Mouse (Mus musculus): ENCODE results near the gene Tespa1.
"Not testable (repeated sequence)": the region's sequence is repeated elsewhere in the genome, so short reads cannot be mapped to it uniquely, and the experiment has no call there.

Gene Tespa1

GRCm38 (mm10) chr10:130344056-130344455, 21.4 kb downstream of the Tespa1 start:
- no peak for DNase-seq (ENCODE audit: extremely low spot score, low read depth, low spot score)

- DNase-seq (ENCODE audit: extremely low spot score, low read depth, low spot score): peak; percentile 14
Observed at GRCm38 (mm10) chr10:130363438-130364164, 40.9 kb downstream of the Tespa1 start.

- DNase-seq (ENCODE audit: extremely low spot score, low read depth, low spot score): no peak
Observed at GRCm38 (mm10) chr10:130364766-130365165, 42.1 kb downstream of the Tespa1 start.

GRCm38 (mm10) chr10:130368384-130368783, 45.7 kb downstream of the Tespa1 start:
- DNase-seq (ENCODE audit: extremely low spot score, low read depth, low spot score): no peak

- no peak for DNase-seq (ENCODE audit: extremely low spot score, low read depth, low spot score)
Observed at GRCm38 (mm10) chr10:130370005-130370682, 47.5 kb downstream of the Tespa1 start.

- no peak for DNase-seq (ENCODE audit: extremely low spot score, low read depth, low spot score)
Observed at GRCm38 (mm10) chr10:130371644-130372043, 49.0 kb downstream of the Tespa1 start.

GRCm38 (mm10) chr10:130372491-130373173, 50.0 kb downstream of the Tespa1 start:
- DNase-seq (ENCODE audit: extremely low spot score, low read depth, low spot score): no peak

GRCm38 (mm10) chr10:130375145-130375544, 52.5 kb downstream of the Tespa1 start:
- DNase-seq (ENCODE audit: extremely low spot score, low read depth, low spot score): no peak

- DNase-seq (ENCODE audit: extremely low spot score, low read depth, low spot score): no peak
Observed at GRCm38 (mm10) chr10:130394232-130394631, 71.6 kb downstream of the Tespa1 start, which contains the start of gene Vmn2r84. Gene Vmn2r84 (minus strand): TSS chr10:130394332.

GRCm38 (mm10) chr10:130412167-130412698, 89.6 kb downstream of the Tespa1 start:
- DNase-seq (ENCODE audit: extremely low spot score, low read depth, low spot score): not testable (repeated sequence)

All from hindlimb bud, embryonic 11.5 days (tissue).